19 mouse cellular contexts compared by ENCODE assay signal in genomic region chr17:66190577-66190976, GRCm38 (mm10).
"Had no signal": no experiment of that assay in that cellular context is flagged by ENCODE, and none has a peak within 500 bp of the region (broad histone marks: within the 10 kb centered on the region; RNA-seq: fewer than 3 reads in every experiment).

No protein-coding gene starts in this region.

- H3K27ac ChIP-seq: midbrain, embryonic 10.5 days; midbrain, embryonic 12.5 days; neural tube, embryonic 13.5 days; neural tube, embryonic 15.5 days; stomach, embryonic 15.5 days; stomach, postnatal 0 days had no signal

- H3K36me3 ChIP-seq: midbrain, embryonic 10.5 days; midbrain, embryonic 12.5 days; neural tube, embryonic 13.5 days; neural tube, embryonic 15.5 days; stomach, embryonic 15.5 days had no signal

- H3K9me3 ChIP-seq: midbrain, embryonic 10.5 days; midbrain, embryonic 12.5 days; neural tube, embryonic 13.5 days; neural tube, embryonic 15.5 days; stomach, embryonic 15.5 days had no signal

- DNase-seq: lung, adult 18-20 months; lung, embryonic 14.5 days; lung, postnatal 10 days; lung, postnatal 4 days; midbrain, embryonic 14.5 days; retina, postnatal 1 day; right cerebral cortex, adult 18-20 months; right cerebral cortex, postnatal 25 days; thymus, adult 2 months; thymus, postnatal 25 days; thymus, postnatal 4 days had no signal

- H3K4me3 ChIP-seq: midbrain, embryonic 10.5 days; midbrain, embryonic 12.5 days; myocyte; neural tube, embryonic 13.5 days; neural tube, embryonic 15.5 days; stomach, embryonic 15.5 days had no signal

- H3K4me1 ChIP-seq: midbrain, embryonic 10.5 days; midbrain, embryonic 12.5 days; neural tube, embryonic 13.5 days; neural tube, embryonic 15.5 days; stomach, embryonic 15.5 days had no signal

- H3K9ac ChIP-seq: lung, embryonic 14.5 days; midbrain, embryonic 12.5 days; neural tube, embryonic 13.5 days; neural tube, embryonic 15.5 days; stomach, embryonic 15.5 days had no signal

- ATAC-seq: midbrain, embryonic 16.5 days had no signal
